Mouse (Mus musculus) stomach, postnatal 0 days (tissue): ENCODE data around the gene Kcnh8. TPM values are rescaled to one million over a fixed set of nuclear protein-coding genes. Genes with fewer than 3 reads are reported as not detected.

ENCODE experiments used
- ATAC-seq: fragments of 200-750 bp; cut with Nextera tagmentation; 2 replicates; pipeline ENCODE4 v1.8.0; 2017; ENCODE audit not compliant: low FRiP score, low TSS enrichment
- DNase-seq: peaks from one replicate; pipeline ENCODE4 v3.0.0-alpha.2; 2016; ENCODE audit warnings: low spot score
- H3K27ac ChIP-seq: fragments of 300-500 bp; sonication (generic); replicated peaks from 2 replicates; pipeline ENCODE4 v1.5.1; 2014; ENCODE audit warnings: mild to moderate bottlenecking, control low read depth
- H3K27me3 ChIP-seq: fragments of 300-500 bp; sonication (generic); 2 replicates; pipeline ENCODE4 v1.6.1; 2014; ENCODE audit warnings: low read length; ENCODE audit not compliant: control insufficient read depth, insufficient read depth
- H3K36me3 ChIP-seq: fragments of 300-500 bp; sonication (generic); 2 replicates; pipeline ENCODE4 v1.6.1; 2014; ENCODE audit warnings: low read length, mixed read lengths; ENCODE audit not compliant: control insufficient read depth, insufficient read depth
- H3K4me1 ChIP-seq: fragments of 300-500 bp; sonication (generic); replicated peaks from 2 replicates; pipeline ENCODE4 v1.6.1; 2014; ENCODE audit warnings: antibody characterized with exemption; ENCODE audit not compliant: control insufficient read depth, insufficient read depth
- H3K4me2 ChIP-seq: fragments of 300-500 bp; sonication (generic); replicated peaks from 2 replicates; pipeline ENCODE4 v1.6.1; 2014; ENCODE audit warnings: low read depth, mild to moderate bottlenecking, control low read depth, moderate library complexity
- H3K4me3 ChIP-seq: fragments of 300-500 bp; sonication (generic); 2 replicates; pipeline ENCODE4 v1.5.1; 2014; ENCODE audit warnings: low read depth, low read length, control low read depth
- H3K9ac ChIP-seq: fragments of 300-500 bp; sonication (generic); 2 replicates; pipeline ENCODE4 v1.6.1; 2014; ENCODE audit warnings: mild to moderate bottlenecking, low read length, control low read depth, mixed read lengths
- H3K9me3 ChIP-seq: fragments of 300-500 bp; sonication (generic); 2 replicates; pipeline ENCODE4 v1.6.1; 2016; ENCODE audit warnings: low read length; ENCODE audit not compliant: control insufficient read depth
- CTCF ChIP-seq: IDR thresholded peaks from 2 replicates; pipeline ENCODE4 v1.5.1; 2016; ENCODE audit warnings: antibody characterized with exemption, low read depth, mild to moderate bottlenecking, moderate library complexity
- EP300 ChIP-seq: optimal IDR thresholded peaks from 2 replicates; pipeline ENCODE3; 2016; ENCODE audit warnings: antibody characterized with exemption
- WGBS: fragments of 180-500 bp; shearing (Covaris S2); extraction: QIAGEN DNeasy Blood & Tissue Kit; methylation state at CpG from one replicate; pipeline ENCODE4 v1.1.7; 2014; 5-methylcytosine and 5-hydroxymethylcytosine counted together
- polyA plus RNA-seq: library from polyadenylated mRNA; unstranded; fragments of >200 nt; fragmentation: Nextera tagmentation; extraction: Ambion mirVana; gene quantifications from 2 replicates; pipeline ENCODE4 v1.2.1, GENCODE M21; 2015

Gene Kcnh8
- polyA plus RNA-seq, 1 experiment from 2014 or later = 0.18 TPM

- no peak overlapping the region for H3K4me3 ChIP-seq
- H3K27me3 ChIP-seq = no peaks in the 10 kb centered on the region
- no peaks in the 10 kb centered on the region for H3K9me3 ChIP-seq
- no peaks in the 10 kb centered on the region for H3K36me3 ChIP-seq
- H3K27ac ChIP-seq = no peak overlapping the region
- no peaks in the 10 kb centered on the region for H3K4me1 ChIP-seq
- H3K4me2 ChIP-seq = no peak overlapping the region
- no peak for DNase-seq
- H3K9ac ChIP-seq = no peak overlapping the region
- ATAC-seq = no peak
- 76% methylated on average over 5 of the region's 5 CpGs for WGBS
- TF ChIP-seq CTCF (no peak), EP300 (no peak)
Measured at GRCm38 (mm10) chr17:52591503-52592194, 10.9 kb upstream of the Kcnh8 start.

- Histone ChIP-seq H3K27me3 (no peaks in the 10 kb centered on the region), H3K4me2 (no peak overlapping the region), H3K9me3 (no peaks in the 10 kb centered on the region), H3K27ac (no peak overlapping the region), H3K9ac (no peak overlapping the region), H3K4me1 (no peaks in the 10 kb centered on the region), H3K4me3 (no peak overlapping the region), H3K36me3 (no peaks in the 10 kb centered on the region)
- DNase-seq (no peak), ATAC-seq (no peak)
- TF ChIP-seq EP300 = no peak
- TF ChIP-seq CTCF = no peak
- WGBS = 65% methylated on average over 3 of the region's 3 CpGs
Measured at GRCm38 (mm10) chr17:52599141-52599540, 3.4 kb upstream of the Kcnh8 start.

DNA sequence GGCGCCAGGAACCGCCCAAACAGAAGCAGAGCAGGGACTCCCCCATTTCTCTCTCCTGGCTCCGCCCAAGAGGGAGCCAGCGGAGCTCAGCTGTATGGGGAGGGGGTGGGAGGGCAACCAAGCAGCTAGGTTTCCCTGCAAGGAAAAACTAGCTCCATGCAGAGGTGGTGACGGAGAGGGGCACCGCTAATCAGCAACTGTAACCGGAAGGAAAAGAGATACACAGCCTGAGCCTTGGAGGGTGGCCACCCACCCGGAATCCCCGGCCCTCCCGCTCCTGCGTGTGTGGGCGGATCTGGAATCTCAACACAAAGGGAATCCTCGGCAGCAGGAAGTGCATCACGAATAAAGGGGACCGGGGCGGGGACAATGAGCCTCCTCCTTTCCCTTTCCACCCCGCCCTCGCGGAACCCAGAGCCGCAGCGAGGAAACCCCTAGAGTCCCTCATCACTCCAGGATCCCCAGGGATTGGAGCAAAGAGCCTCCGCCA is 1.6 kb upstream of the Kcnh8 start:
- 0% methylated on average over 19 of the region's 22 CpGs for WGBS
- TF ChIP-seq CTCF (no peak), EP300 (no peak)

DNA sequence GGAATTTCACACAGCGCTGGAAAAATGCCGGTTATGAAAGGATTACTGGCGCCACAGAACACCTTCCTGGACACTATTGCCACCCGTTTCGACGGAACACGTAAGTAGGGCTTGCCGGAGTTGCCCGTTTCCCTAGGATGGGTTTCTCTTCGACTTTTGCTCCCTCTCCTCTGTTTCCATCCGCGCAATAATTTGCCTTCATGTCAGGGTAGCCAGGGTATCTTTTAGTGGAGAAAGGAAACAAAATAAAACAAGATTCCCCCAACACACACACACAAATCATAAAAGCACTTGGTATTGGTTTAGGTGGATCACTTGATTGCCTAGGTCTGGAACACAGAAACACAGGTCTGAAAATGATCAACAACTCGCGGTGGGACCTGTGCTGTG is 267 bp downstream of the Kcnh8 start:
- H3K9me3 ChIP-seq = no peaks in the 10 kb centered on the region
- DNase-seq = no peak
- ATAC-seq = no peak
- 2% methylated on average over 14 of the region's 14 CpGs for WGBS
- no peaks in the 10 kb centered on the region for H3K4me1 ChIP-seq
- peak overlapping the region; percentile 68 for H3K4me2 ChIP-seq
- TF ChIP-seq CTCF (no peak), EP300 (no peak)
- H3K4me3 ChIP-seq = peak overlapping the region; percentile 20; the same call in 1 of the 2 replicates
- H3K27me3 ChIP-seq = no peaks in the 10 kb centered on the region
- no peak overlapping the region for H3K9ac ChIP-seq
- no peak overlapping the region for H3K27ac ChIP-seq
- H3K36me3 ChIP-seq = no peaks in the 10 kb centered on the region

More for the DNA sequence above, 1.6 kb upstream of the Kcnh8 start:
- no peaks in the 10 kb centered on the region for H3K27me3 ChIP-seq
- no peaks in the 10 kb centered on the region for H3K9me3 ChIP-seq
- H3K27ac ChIP-seq = no peak overlapping the region
- DNase-seq (peak; percentile 65), ATAC-seq (peak; percentile 73)
- peak overlapping the region; percentile 68 for H3K4me2 ChIP-seq
- H3K36me3 ChIP-seq = no peaks in the 10 kb centered on the region
- H3K9ac ChIP-seq = peak overlapping the region; percentile 23; the same call in 1 of the 2 replicates
- no peaks in the 10 kb centered on the region for H3K4me1 ChIP-seq
- H3K4me3 ChIP-seq = peak overlapping the region; percentile 44

- H3K27me3 ChIP-seq = no peaks in the 10 kb centered on the region
- H3K9me3 ChIP-seq = no peaks in the 10 kb centered on the region
- no peak for TF ChIP-seq CTCF
- ATAC-seq = no peak
- no peaks in the 10 kb centered on the region for H3K4me1 ChIP-seq
- no peak overlapping the region for H3K4me3 ChIP-seq
- 7% methylated on average over 5 of the region's 5 CpGs for WGBS
- H3K9ac ChIP-seq = no peak overlapping the region
- DNase-seq = peak; percentile 22
- no peak overlapping the region for H3K27ac ChIP-seq
- no peaks in the 10 kb centered on the region for H3K36me3 ChIP-seq
- no peak overlapping the region for H3K4me2 ChIP-seq
Measured at GRCm38 (mm10) chr17:52603411-52603810, 902 bp downstream of the Kcnh8 start.

- Histone ChIP-seq H3K9ac (no peak overlapping the region), H3K4me3 (no peak overlapping the region), H3K27me3 (no peaks in the 10 kb centered on the region), H3K9me3 (no peaks in the 10 kb centered on the region), H3K4me2 (no peak overlapping the region), H3K4me1 (no peaks in the 10 kb centered on the region), H3K36me3 (no peaks in the 10 kb centered on the region), H3K27ac (no peak overlapping the region)
- no peak for TF ChIP-seq CTCF
- no peak for TF ChIP-seq EP300
- DNase-seq (no peak), ATAC-seq (no peak)
- WGBS = 63% methylated on average over 4 of the region's 4 CpGs
Measured at GRCm38 (mm10) chr17:52611382-52611781, 8.9 kb downstream of the Kcnh8 start.
